Mouse (Mus musculus): ENCODE measurements around the gene Gm3625. TPM values are rescaled to one million over a fixed set of nuclear protein-coding genes. Genes with fewer than 3 reads are reported as not detected.
A peak's percentile ranks its signal among the peaks of the same experiment; 100 is the strongest.
"Not testable (repeated sequence)": the region's sequence is repeated elsewhere in the genome, so short reads cannot be mapped to it uniquely, and the experiment has no call there.

Gm3625 gene
- polyA plus RNA-seq, 1 experiment: not detected

- no peak for DNase-seq (ENCODE audit: low spot score)
Measured at GRCm38 (mm10) chr12:4555451-4555850, 37.3 kb downstream of the Gm3625 start.

GRCm38 (mm10) chr12:4553704-4554103 is 39.0 kb downstream of the Gm3625 start:
- DNase-seq (ENCODE audit: low spot score): not testable (repeated sequence)

- DNase-seq (ENCODE audit: low spot score): peak; percentile 32
Measured at GRCm38 (mm10) chr12:4548053-4549013, 44.4 kb downstream of the Gm3625 start.

- DNase-seq (ENCODE audit: low spot score): no peak
Measured at GRCm38 (mm10) chr12:4547557-4547956, 45.2 kb downstream of the Gm3625 start.

- no peak for DNase-seq (ENCODE audit: low spot score)
Measured at GRCm38 (mm10) chr12:4546491-4546890, 46.2 kb downstream of the Gm3625 start.

GRCm38 (mm10) chr12:4545425-4545824 is 47.3 kb downstream of the Gm3625 start:
- no peak for DNase-seq (ENCODE audit: low spot score)

- DNase-seq (ENCODE audit: low spot score): no peak
Measured at GRCm38 (mm10) chr12:4544400-4544919, 48.3 kb downstream of the Gm3625 start.

Other genes with a start within 250 kb of the Gm3625 start
- gene Ncoa1, start 115.7 kb downstream of the Gm3625 start, polyA plus RNA-seq (2012; rRNA removed): 19.9 TPM in 2 replicates
- gene Itsn2, start 289 bp downstream of the Gm3625 start, polyA plus RNA-seq (2012; rRNA removed): 38.3 and 43.5 TPM in 2 replicates
- gene Fam228a, start 145.5 kb upstream of the Gm3625 start, polyA plus RNA-seq (2012; rRNA removed): 0.34 and 0.59 TPM in 2 replicates
- gene Pfn4, start 176.1 kb upstream of the Gm3625 start, polyA plus RNA-seq (2012; rRNA removed): 0.70 and 0.99 TPM in 2 replicates
- 1.5 and 2.6 TPM in 2 replicates for gene Fam228b, start 176.3 kb upstream of the Gm3625 start, polyA plus RNA-seq (2012; rRNA removed)
- 158 and 175 TPM in 2 replicates for gene Sf3b6, start 224.6 kb upstream of the Gm3625 start, polyA plus RNA-seq (2012; rRNA removed)
- 9.5 and 9.8 TPM in 2 replicates for gene Fkbp1b, start 248.7 kb upstream of the Gm3625 start, polyA plus RNA-seq (2012; rRNA removed)

Data from urinary bladder, adult 2 months (tissue).